ENCODE assay signal across 8 mouse cellular contexts in genomic region chr5:21787186-21788105, GRCm38 (mm10). TPM values are rescaled to one million over a fixed set of nuclear protein-coding genes. Genes with fewer than 3 reads are reported as not detected.
A peak's percentile ranks its signal among the peaks of the same experiment; 100 is the strongest.
DNase-seq lines count a peak whose midpoint lies in the region; ATAC-seq and TF ChIP-seq lines count a peak whose summit lies in the region.

No protein-coding gene starts in this region.

- peak; percentile 2 for DNase-seq in kidney, postnatal 0 days (ENCODE audit: low spot score)
- no peak for DNase-seq in kidney, postnatal 36 days
- DNase-seq in embryonic facial prominence, embryonic 10.5 days (ENCODE audit: low spot score): no peak
- DNase-seq in hindbrain, postnatal 0 days (ENCODE audit: low spot score): no peak
- DNase-seq in midbrain, postnatal 0 days (ENCODE audit: low spot score): no peak
- no peak for DNase-seq in gastrocnemius, adult 8-10 months (ENCODE audit: low spot score in 2 of 2)
- DNase-seq in frontal cortex, postnatal 10 days (ENCODE audit: low spot score in 2 of 2): no peak
- no peak for DNase-seq in adrenal gland, postnatal 25 days

- H3K9me3 ChIP-seq in kidney, postnatal 0 days (replicated peaks; ENCODE audit: low read length): no peaks in the 10 kb centered on the region
- no peaks in the 10 kb centered on the region for H3K9me3 ChIP-seq in embryonic facial prominence, embryonic 10.5 days
- H3K9me3 ChIP-seq in hindbrain, postnatal 0 days (ENCODE audit: low read length): no peaks in the 10 kb centered on the region
- no peaks in the 10 kb centered on the region for H3K9me3 ChIP-seq in midbrain, postnatal 0 days (ENCODE audit: low read length)

- H3K4me1 ChIP-seq in kidney, postnatal 0 days (replicated peaks; ENCODE audit: insufficient read depth, low read length): 0 out of 2 replicates have a peak, but pooled peaks cover 3% of the 10 kb centered on the region
- peaks cover 36% of the 10 kb centered on the region for H3K4me1 ChIP-seq in embryonic facial prominence, embryonic 10.5 days
- peaks cover 9% of the 10 kb centered on the region for H3K4me1 ChIP-seq in hindbrain, postnatal 0 days (ENCODE audit: insufficient read depth, low read length)
- 0 out of 2 replicates have a peak, but pooled peaks cover 16% of the 10 kb centered on the region for H3K4me1 ChIP-seq in midbrain, postnatal 0 days (ENCODE audit: insufficient read depth, low read length)

- 0 out of 2 replicates have a peak, but pooled peaks cover 4% of the 10 kb centered on the region for H3K36me3 ChIP-seq in kidney, postnatal 0 days (ENCODE audit: insufficient read depth, low read length)
- H3K36me3 ChIP-seq in embryonic facial prominence, embryonic 10.5 days (replicated peaks): peaks cover 42% of the 10 kb centered on the region
- H3K36me3 ChIP-seq in hindbrain, postnatal 0 days (ENCODE audit: insufficient read depth, low read length): peaks cover 6% of the 10 kb centered on the region; the same call in 1 of the 2 replicates
- H3K36me3 ChIP-seq in midbrain, postnatal 0 days (ENCODE audit: insufficient read depth, low read length): peaks cover 3% of the 10 kb centered on the region; the same call in 1 of the 2 replicates

- H3K4me3 ChIP-seq in kidney, postnatal 0 days (replicated peaks; ENCODE audit: low read depth, low read length): peak overlapping the region; percentile 97
- H3K4me3 ChIP-seq in embryonic facial prominence, embryonic 10.5 days: peak overlapping the region; percentile 97
- peak overlapping the region; percentile 65 for H3K4me3 ChIP-seq in hindbrain, postnatal 0 days (ENCODE audit: low read length)
- H3K4me3 ChIP-seq in midbrain, postnatal 0 days (ENCODE audit: low read depth, low read length): peak overlapping the region; percentile 94

- TF ChIP-seq CTCF in kidney, postnatal 0 days (IDR thresholded peaks at IDR 0.05; ENCODE audit: low read depth): no peak
- no peak for TF ChIP-seq CTCF in hindbrain, postnatal 0 days (IDR thresholded peaks at IDR 0.05; ENCODE audit: low read depth)
- no peak for TF ChIP-seq CTCF in midbrain, postnatal 0 days (IDR thresholded peaks at IDR 0.05)

- H3K9ac ChIP-seq in kidney, postnatal 0 days (ENCODE audit: low read depth, low read length): peak overlapping the region; percentile 81
- H3K9ac ChIP-seq in hindbrain, postnatal 0 days (replicated peaks; ENCODE audit: low read length): peak overlapping the region; percentile 78
- H3K9ac ChIP-seq in midbrain, postnatal 0 days (replicated peaks; ENCODE audit: low read length, poor library complexity, severe bottlenecking): peak overlapping the region; percentile 98

- H3K4me2 ChIP-seq in kidney, postnatal 0 days (ENCODE audit: low read length): peak overlapping the region; percentile 71
- peak overlapping the region; percentile 83 for H3K4me2 ChIP-seq in hindbrain, postnatal 0 days (ENCODE audit: low read depth, low read length)
- peak overlapping the region; percentile 64 for H3K4me2 ChIP-seq in midbrain, postnatal 0 days (ENCODE audit: low read depth, low read length, poor library complexity, severe bottlenecking)

- H3K27ac ChIP-seq in kidney, postnatal 0 days: peak overlapping the region; percentile 85; the same call in 1 of the 2 replicates
- H3K27ac ChIP-seq in embryonic facial prominence, embryonic 10.5 days (replicated peaks): peak overlapping the region; percentile 94
- H3K27ac ChIP-seq in hindbrain, postnatal 0 days: peak overlapping the region; percentile 73; the same call in 1 of the 2 replicates
- H3K27ac ChIP-seq in midbrain, postnatal 0 days (ENCODE audit: low read depth, low read length): peak overlapping the region; percentile 88

- no peak for ATAC-seq in kidney, postnatal 0 days (replicated peaks; ENCODE audit: low FRiP score, low read depth)
- ATAC-seq in hindbrain, postnatal 0 days: no peak
- no peak for ATAC-seq in midbrain, postnatal 0 days (ENCODE audit: low FRiP score)

- 37% methylated on average over 11 of the region's 11 CpGs for WGBS in kidney, postnatal 0 days
- 40% methylated on average over 11 of the region's 11 CpGs for WGBS in embryonic facial prominence, embryonic 10.5 days
- WGBS in hindbrain, postnatal 0 days: 39% methylated on average over 11 of the region's 11 CpGs
- 38% methylated on average over 11 of the region's 11 CpGs for WGBS in midbrain, postnatal 0 days

- no peaks in the 10 kb centered on the region for H3K27me3 ChIP-seq in kidney, postnatal 0 days (ENCODE audit: insufficient read depth, low read length)
- no peaks in the 10 kb centered on the region for H3K27me3 ChIP-seq in embryonic facial prominence, embryonic 10.5 days (replicated peaks; ENCODE audit: low read depth, poor library complexity, severe bottlenecking)
- no peaks in the 10 kb centered on the region for H3K27me3 ChIP-seq in hindbrain, postnatal 0 days (ENCODE audit: insufficient read depth, low read length)
- no peaks in the 10 kb centered on the region for H3K27me3 ChIP-seq in midbrain, postnatal 0 days (ENCODE audit: insufficient read depth, low read length)

RNA-seq across cellular contexts. Expression of gene Psmc2, which starts 2.4 kb away (rescaled TPM):
- polyA plus RNA-seq in kidney, postnatal 0 days (2015; fragmentation: Nextera tagmentation; extraction: Ambion mirVana): 157 and 171 TPM in 2 replicates
- 238 and 245 TPM in 2 replicates for polyA plus RNA-seq in embryonic facial prominence, embryonic 10.5 days (2016; fragmentation: Nextera tagmentation; extraction: Ambion mirVana)
- 28.3 and 36.9 TPM in 2 replicates for total RNA-seq in hindbrain, postnatal 0 days (2014; rRNA removed)
- 185 and 186 TPM in 2 replicates for polyA plus RNA-seq in hindbrain, postnatal 0 days (2015; fragmentation: Nextera tagmentation; extraction: Ambion mirVana)
- total RNA-seq in midbrain, postnatal 0 days (2014; rRNA removed): 35.8 and 46.4 TPM in 2 replicates
- 188 and 191 TPM in 2 replicates for polyA plus RNA-seq in midbrain, postnatal 0 days (2015; fragmentation: Nextera tagmentation; extraction: Ambion mirVana)
- 100 to 1,000 TPM; 117 to 131 (median 125) TPM for total RNA-seq in gastrocnemius, adult 8-10 months (2022)
- total RNA-seq in adrenal gland, postnatal 25 days (2021): 149 and 157 TPM in 2 replicates

RNA-seq across cellular contexts. Expression of gene Dnajc2, which starts 2.4 kb away (rescaled TPM):
- polyA plus RNA-seq in kidney, postnatal 0 days (2015; fragmentation: Nextera tagmentation; extraction: Ambion mirVana): 73.9 and 77.8 TPM in 2 replicates
- polyA plus RNA-seq in embryonic facial prominence, embryonic 10.5 days (2016; fragmentation: Nextera tagmentation; extraction: Ambion mirVana): 96.4 and 96.8 TPM in 2 replicates
- total RNA-seq in hindbrain, postnatal 0 days (2014; rRNA removed): 14.5 and 20.0 TPM in 2 replicates
- polyA plus RNA-seq in hindbrain, postnatal 0 days (2015; fragmentation: Nextera tagmentation; extraction: Ambion mirVana): 69.8 and 70.7 TPM in 2 replicates
- 21.3 and 29.0 TPM in 2 replicates for total RNA-seq in midbrain, postnatal 0 days (2014; rRNA removed)
- 68.0 and 71.8 TPM in 2 replicates for polyA plus RNA-seq in midbrain, postnatal 0 days (2015; fragmentation: Nextera tagmentation; extraction: Ambion mirVana)
- 10 to 100 TPM; 22.9 to 25.1 (median 23.8) TPM for total RNA-seq in gastrocnemius, adult 8-10 months (2022)
- 29.3 and 38.8 TPM in 2 replicates for total RNA-seq in adrenal gland, postnatal 25 days (2021)

RNA-seq across cellular contexts. Expression of gene Pmpcb, which starts 50.5 kb away (rescaled TPM):
- polyA plus RNA-seq in kidney, postnatal 0 days (2015; fragmentation: Nextera tagmentation; extraction: Ambion mirVana): 101 and 107 TPM in 2 replicates
- 78.0 and 84.7 TPM in 2 replicates for polyA plus RNA-seq in embryonic facial prominence, embryonic 10.5 days (2016; fragmentation: Nextera tagmentation; extraction: Ambion mirVana)
- 58.9 and 128 TPM in 2 replicates for total RNA-seq in hindbrain, postnatal 0 days (2014; rRNA removed)
- 64.9 and 65.2 TPM in 2 replicates for polyA plus RNA-seq in hindbrain, postnatal 0 days (2015; fragmentation: Nextera tagmentation; extraction: Ambion mirVana)
- 64.7 and 86.4 TPM in 2 replicates for total RNA-seq in midbrain, postnatal 0 days (2014; rRNA removed)
- 64.0 and 68.6 TPM in 2 replicates for polyA plus RNA-seq in midbrain, postnatal 0 days (2015; fragmentation: Nextera tagmentation; extraction: Ambion mirVana)
- 100 to 1,000 TPM in 2 of 4 experiments, 10 to 100 TPM in 2; 92.6 to 114 (median 104) TPM for total RNA-seq in gastrocnemius, adult 8-10 months (2022)
- total RNA-seq in adrenal gland, postnatal 25 days (2021): 277 and 295 TPM in 2 replicates
